Mouse (Mus musculus) thymus, postnatal 25 days (tissue): ENCODE measurements at regions not wholly inside any gene's neighbourhood (a gene's known extent, or its start where the extent isn't known, plus 50 kb on each side); places are given as distances from the start of the nearest gene placed in this dataset.

Experiments
- DNase-seq: peaks from one replicate; pipeline ENCODE4 v3.0.0; 2022

DNA sequence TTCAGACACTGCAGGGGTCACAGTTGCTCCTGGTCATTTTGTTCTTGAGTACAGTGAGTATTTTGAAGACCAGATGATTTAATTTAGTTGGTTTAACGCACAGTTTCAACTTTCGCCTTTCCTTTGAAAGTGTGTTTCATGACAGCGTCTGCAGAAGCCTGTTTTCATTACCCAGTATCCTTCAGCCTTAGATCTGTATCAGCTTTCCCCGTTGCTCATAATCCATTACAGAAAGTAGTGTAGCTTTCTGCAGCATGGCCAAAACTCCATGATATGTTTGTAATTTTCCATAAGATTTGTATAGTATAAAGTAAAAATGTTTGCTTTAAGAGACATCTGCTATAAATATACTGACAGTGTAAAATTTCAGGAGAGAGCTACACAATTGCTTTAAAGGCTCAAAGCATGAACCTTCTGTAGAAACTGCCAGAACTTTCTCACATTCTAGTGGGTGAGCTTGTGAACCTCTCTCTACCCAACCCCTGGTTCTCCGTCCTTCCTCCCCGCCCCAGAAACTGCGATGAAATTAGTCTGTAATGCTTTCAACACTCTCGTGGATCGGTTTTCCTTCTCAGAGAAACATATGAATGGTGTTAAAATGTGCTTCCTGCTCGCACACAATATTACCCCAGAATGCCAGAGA lies 506.6 kb upstream of the Adgrl2 start:
- DNase-seq = no peak

DNA sequence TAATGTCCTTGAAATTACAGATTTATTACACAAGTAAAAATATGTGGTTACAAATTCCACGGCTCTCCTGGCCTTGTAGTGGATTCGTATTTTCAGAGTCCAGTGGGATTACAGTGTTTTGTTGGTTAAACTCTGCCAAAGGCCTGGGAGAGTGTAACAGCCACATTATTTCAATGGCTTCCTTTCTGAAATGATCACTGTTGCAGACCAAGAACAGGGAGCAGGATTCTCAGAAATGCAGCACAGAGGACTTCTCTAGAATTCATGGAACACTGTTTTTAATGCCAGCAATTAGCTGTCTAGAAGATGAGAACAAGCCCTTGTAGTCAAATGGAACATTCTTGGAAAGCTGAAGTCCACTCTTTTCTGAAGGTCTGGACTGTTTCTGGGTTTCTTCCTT lies 505.8 kb upstream of the Adgrl2 start:
- DNase-seq = no peak

DNA sequence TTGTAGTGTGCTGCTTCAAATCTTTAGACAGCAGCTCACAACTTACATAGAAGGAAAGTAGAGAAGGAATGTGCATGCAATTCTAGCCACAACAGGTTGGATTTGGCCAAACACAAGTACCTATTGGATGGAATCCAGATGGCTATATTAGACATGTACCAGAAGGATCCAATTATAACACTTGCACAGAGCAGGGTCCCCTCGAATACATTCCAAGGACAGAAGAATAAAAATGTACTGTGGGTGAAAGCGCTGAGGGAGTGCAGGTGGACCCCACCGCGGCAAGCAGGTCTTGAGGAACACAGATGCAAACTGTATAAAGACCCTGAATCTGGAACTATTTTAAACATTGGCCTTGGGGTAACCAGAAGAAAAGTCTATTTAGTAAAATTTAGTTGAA lies 497.8 kb upstream of the Adgrl2 start:
- DNase-seq = no peak

DNA sequence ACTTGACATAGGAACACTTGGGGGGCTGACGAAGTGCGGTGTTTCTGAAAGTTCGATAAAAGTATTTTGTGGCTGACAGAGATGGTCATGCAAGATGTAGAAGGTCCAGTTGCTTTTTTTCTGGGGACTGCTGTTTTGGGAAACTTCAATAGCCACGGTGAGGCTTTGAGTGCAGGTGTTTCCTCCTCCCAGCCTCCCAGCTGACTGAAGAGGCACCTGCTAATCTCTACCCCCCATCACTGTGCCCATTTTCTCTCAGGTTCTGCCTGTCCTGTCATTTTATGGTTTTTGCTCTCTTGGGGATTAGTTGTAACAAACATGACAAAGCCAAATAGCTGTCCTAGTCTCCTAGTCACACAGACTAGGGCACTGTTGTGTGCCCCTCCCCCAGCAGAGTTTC lies 495.1 kb upstream of the Adgrl2 start:
- DNase-seq = peak; percentile 35

DNA sequence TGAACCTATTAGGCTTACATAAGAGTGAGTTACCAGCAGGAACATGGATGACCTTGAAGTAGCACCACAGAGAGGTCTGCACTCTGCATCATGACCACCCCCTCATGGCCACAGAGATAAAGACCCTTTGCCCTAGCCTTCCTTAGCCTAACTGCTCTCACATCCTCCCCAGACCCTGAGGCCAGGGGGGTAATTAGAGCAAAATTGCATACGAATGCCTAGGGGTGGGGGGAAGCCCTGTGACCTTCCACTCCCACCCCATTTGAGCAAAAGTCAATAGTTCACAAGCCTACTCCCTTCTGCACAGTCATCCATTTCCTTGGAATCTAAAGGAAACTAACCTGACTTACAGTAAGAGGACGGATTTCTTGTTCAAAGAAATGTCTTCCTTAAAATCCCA lies 494.0 kb upstream of the Adgrl2 start:
- DNase-seq = no peak

DNA sequence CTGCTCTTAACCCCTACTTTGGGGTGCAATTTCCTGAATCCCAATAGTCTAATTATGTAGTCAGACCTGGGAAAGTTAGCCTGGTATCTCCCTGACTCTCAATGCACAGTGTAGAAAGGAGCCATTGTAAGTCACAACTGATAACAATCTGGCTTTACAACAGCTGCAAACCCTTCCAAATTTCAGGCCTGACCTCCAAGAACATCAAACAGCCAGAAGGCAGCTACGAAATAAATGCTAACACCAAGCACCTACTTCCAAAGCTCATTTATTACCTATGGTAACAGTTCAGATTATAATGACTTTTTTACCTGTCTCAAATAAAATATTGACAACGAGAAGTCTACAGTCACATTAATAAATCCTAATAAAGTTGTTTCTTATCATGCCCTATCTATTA lies 485.8 kb upstream of the Adgrl2 start:
- DNase-seq = no peak

DNA sequence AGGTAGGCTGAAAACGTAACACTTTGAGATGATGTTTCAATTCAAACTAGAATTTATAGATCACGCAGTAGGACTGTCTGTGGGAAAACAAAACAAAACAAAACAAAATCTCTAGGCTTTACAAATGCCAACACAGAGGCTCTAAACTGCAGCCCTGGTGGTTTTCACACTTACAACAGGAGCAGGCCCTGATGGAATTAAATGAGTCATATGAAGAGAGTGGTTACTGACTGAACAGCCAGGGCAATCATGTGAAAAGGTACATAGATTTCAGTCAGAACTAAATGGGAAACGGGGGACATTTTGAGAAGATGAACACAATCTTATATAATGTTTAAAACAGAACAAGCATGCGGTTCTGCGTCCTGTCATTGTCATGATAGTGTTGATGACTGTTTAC lies 476.6 kb upstream of the Adgrl2 start:
- DNase-seq = no peak

DNA sequence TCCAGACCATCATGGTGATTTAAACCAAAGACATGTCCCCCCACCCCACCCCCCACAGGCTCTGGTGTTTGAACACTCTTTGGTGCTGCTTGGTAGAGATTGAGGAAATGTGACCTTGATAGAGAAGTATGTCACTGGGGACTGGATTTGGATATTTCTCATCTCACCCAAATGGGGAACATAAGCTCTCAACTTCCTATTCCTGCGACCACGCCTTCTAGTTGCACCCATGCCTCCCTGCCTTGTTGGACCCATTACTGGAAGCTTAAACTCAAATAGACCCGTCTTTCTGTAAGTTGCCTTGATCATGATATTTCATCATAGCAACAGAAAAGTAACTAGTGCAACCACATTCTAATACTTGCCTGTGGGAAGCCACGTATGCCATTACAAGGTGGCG lies 474.2 kb upstream of the Adgrl2 start:
- DNase-seq = no peak

DNA sequence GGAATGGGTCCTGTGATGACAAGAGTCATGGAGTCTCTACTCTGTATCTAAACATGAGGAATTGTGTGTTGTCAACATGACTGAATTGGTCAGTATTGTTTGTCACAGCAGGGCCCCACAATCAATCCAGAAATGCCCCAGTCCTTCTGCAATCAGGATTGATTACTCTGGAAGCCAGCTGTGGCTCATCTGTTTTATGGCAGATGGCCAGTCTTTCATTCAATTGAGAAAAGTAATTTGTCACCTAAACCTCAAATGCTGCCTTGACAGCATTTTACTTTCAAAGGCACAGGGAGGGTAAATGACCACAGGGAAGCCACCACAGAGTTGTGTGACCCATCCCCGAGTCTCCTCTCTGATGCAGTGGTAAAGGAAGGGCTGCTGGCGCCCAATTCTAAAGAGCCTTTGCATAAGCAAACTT lies 471.8 kb upstream of the Adgrl2 start:
- no peak for DNase-seq

DNA sequence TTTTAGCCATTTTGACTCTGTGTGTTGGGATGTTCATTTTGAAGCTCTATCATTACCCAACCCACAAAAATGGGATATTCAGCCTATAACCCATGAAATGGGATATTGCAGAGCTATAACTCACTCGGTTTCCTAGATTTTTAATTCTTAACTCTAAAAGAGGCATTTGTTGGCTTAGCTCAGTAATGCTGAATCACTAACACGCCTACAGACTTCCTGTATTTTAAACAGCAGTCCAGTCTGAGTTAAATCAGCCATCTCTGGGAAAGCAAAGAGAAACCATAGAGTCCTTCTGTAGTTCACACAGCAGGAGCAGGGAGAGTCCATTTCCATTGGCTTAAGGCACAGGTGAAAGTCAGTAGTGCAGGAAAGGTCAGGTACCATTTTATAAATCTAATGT lies 471.3 kb upstream of the Adgrl2 start:
- no peak for DNase-seq

DNA sequence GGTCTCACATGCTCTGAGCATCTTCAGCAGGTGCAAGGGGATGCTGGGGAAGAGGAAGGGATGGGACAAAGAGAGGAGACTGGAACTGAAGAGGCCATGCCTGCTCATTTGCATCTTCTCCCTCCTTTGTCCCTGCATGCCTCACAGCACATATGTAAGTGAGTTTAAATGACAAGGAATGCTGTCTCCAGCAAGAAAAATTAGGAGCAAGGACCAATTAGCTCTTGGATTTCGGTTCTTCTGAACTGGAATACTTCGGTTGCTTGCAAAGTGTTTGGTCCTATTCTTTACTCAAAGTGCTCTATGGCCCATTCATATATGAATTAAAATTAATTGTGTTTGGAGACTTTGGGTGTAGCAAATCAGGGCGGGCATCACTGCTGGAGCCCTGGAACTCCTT lies 459.0 kb upstream of the Adgrl2 start:
- DNase-seq = no peak

DNA sequence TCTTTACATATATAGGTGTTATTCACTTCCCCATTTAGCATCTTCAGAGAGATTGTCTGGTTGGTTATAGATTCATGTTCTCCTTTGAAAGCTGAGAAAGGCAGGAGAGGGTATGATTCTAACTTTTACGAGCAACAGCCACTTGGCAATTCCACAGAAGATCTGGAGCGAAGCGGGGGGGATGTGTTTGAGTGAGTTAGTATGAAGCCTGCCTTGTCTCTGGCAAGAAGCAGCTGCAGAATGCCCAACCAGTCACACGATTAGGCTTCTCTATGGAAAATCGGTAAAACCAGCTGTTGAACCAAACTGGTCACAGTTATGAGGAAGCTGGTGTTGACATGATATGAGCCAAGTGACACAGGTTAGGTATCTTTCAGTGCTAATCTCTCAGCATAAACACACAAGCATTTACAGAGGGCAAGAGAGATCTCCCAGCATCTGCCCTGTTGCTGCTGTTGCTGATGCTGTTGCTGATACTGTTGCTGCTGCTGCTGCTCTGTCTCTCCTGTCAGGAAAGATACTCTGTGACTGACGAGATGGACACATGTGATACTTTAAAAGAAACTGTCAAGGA lies 455.7 kb upstream of the Adgrl2 start:
- DNase-seq = no peak

DNA sequence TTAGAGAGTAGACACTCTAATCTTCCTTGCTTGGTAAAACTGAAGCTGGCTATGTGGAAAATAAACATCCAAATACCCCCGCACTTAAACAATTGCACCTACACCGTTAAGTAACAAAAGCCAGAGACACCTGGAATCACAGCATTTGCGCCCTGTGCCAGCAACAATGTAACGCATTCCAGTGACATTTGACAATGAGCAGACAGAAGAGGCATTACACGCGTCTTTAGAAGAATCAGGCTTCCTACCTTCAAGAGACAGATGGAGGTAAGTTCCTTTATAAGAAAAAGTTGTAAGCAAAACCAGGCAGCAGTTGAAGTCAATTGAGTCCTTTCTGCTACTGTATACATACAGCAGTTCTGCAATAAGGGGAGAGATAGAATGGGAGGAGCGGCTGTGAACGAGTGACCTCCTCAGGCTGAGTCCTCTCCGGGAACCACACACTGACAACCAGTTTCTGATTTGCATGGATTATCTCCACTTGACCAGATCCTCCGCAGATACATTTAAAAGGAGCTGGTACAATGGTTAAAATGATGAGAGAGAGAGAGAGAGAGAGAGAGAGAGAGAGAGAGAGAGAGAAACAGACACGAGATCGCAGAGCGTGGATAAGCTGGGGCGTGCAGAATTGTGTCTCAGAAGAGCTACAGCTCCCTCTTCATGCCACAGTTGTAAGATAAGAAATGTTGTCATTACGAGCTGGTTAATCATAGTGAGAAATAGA lies 454.7 kb upstream of the Adgrl2 start:
- DNase-seq = no peak

DNA sequence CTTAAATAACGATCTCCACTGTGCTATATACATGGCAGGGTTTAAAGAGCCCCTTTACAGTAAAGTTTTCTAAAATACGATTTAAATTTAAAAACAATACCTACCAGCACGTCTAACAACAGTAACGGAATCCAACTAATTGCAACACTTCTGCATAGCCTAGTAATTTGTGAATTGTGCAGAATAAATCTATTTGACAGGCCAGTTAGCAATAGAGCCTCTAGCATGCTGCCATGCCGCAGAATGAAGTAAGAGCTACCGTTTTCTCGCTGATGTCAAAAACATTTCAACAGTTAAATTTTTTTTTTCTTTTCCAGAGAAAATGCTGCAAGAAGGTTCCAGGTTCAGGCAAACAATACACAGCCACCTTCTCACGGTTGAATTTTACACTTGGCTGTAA lies 454.0 kb upstream of the Adgrl2 start:
- no peak for DNase-seq

DNA sequence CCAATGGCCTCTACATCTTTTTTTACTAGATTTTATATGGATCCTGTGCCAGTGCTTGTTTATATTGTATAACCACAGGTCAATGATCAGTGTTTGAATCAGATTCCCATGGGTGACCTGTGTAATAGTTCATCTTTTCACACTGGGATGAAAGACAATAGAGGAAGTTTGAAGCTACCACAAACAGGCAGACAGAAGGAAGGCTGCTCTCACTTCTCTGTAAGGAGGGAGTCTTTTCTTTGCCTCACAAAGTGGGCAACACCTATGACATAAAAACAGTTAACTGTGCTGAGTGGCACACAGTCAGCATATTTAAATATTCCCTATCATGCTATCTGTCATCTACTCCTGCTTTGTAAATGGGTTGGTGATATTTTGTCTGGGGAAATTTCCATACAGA lies 450.9 kb upstream of the Adgrl2 start:
- no peak for DNase-seq

DNA sequence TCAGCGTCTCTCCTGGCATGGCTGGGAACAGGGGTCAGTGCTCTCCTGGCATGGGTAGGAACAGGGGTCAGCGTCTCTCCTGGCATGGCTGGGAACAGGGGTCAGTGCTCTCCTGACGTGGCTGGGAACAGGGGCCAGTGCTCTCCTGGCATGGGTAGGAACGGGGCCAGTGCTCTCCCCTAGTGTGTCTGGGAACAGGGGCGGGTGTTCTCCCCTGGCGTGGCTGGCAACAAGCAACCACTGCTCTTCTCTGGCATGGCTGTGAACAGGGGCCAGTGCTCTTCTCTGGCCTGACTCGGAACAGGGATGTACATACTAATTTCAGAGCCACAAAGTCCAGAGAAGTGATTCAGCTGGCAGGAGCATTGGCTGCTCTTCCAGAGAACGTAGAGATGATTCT lies 447.4 kb upstream of the Adgrl2 start:
- DNase-seq = no peak

DNA sequence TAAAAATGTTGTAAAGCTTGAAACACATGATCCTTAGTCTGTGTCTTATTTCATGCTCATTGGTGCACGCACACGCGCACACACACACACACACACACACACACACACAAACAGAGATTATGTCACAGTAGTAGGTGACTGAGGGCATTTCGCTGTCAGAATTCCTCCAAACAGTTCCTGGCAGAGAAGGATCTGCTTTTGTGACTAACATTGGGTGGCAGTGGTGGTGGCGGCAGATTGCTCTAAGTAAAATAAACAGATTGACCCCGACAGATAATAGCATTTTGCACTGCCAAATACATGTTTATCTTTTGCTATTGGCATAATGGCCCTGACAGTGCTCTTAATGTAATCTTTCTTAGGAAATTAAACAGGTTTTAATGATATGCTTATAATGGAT lies 446.6 kb upstream of the Adgrl2 start:
- DNase-seq = no peak

DNA sequence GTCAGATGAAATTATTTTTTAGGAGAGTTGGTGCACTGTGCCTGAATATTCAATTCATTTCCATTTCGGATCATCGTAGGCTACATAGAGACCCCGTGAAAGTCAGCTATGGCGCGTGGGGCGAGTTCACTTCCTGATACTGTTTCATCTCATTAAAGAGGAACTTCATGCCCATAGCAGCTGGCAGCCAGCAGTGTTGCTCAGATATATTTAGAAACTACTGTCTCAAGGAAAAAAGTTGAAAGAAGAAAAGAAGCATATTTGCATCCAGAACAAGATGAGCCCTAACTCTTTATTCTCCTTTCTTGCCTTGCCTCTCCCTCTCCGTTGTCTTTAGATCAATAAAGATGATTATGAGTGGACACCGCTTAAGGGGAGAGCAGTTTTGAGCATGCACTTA lies 446.1 kb upstream of the Adgrl2 start:
- DNase-seq = no peak

DNA sequence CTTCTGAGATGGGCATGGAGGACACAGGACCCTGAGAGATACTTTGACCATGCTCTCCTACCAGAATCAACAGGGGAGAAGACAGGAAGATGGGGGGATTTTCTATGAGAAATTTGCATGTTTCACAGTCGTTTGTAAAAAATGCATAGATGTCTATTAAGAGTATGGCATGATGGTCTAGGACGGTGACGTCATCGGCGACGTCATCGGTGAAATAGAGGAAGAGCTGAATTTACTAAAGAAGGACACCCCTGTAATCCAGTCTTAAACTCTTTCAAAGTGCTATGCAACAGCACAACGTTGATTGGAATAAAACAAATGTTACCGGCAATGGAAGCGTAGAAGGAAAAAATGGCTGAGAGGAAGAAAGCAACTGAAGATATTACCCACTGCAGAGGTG lies 441.4 kb upstream of the Adgrl2 start:
- no peak for DNase-seq

DNA sequence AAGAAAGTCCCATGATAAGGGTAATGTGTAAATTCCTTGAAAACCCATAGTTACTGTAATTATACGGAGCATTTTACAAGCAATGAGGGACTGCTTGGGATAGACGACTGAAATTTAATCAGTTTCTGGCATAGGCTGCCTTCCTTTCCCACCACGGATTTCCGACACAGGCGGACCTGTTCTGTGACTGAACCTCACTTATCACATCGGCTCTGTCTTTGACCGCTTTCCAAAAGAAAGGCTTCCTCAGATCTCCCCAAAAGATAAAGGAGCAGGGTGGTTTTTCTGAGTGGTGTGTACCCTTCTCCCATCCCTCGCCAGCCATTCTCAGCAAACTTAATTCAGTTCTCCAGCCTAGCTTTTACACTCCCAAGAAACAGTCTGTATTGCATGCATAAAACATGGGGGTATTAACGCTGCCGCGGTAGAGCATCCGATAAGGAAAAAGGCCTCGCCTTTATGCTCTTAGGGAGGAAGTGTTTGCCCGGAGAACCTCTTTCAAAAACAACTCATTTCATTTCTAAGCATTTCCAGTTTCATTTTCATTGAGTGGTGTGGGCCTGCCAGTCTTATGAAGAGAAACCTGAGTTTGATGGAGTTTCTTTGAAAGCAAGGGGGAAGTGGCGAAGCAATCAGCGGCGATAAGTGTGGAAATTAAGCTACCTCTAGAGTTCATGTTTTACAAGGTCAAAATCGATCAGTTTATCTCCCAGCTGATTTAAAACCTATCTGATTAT lies 435.8 kb upstream of the Adgrl2 start:
- DNase-seq = no peak

DNA sequence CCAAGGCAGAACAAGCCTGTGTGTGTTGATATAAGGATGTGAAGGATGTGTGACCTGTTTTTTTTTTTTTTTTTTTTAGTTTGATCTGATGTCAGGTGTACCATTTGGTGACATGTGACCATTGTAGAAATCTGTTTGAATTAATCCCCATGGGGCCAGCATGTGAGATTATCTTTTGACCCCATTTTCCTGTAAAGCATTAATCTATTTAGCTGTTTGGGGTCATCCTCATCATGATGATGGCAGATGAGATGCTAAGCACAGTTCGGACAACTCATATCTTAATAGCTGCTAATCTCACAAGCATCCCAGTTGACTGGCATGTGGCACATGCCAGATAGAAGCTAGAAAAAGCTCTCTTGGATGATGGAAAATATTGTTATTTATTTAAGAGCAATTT lies 434.0 kb upstream of the Adgrl2 start:
- DNase-seq = no peak

DNA sequence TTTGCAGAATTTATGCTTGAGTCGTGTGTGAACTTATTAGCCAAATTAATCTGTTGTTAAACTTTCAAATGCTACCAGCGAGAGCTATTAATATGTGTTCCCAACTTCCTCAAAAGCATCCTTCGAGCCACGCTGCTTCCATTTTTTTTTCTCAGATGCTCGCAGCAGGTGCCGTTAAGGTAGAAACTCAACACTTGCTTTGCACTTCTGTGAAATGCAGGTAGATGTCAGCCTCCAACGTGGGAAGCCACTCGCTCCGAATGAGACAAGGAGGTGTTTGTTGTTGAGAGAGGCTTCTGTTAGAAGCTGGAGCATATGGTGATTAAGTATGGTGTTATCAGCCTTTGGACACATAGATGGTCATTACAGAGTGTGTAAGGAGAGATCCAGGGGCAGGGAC lies 433.1 kb upstream of the Adgrl2 start:
- DNase-seq = no peak

DNA sequence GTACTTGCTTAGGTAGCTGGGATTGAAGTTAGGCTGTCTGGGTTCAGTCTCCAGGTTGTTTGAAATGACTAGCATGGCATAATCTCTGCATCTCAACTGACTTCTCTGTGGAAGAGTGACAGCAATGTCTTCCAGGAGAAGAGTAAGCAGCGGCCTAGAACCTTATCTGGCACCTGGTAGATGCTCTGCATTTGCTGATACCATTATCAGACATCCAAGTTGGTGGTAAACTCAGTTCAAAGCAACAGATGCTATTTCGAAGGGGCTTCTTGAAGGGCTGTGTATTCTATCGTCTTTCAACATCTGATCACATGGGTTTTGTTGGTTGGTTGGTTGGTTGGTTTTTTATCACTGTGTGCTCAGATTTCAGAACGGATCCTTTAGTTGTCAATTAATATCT lies 424.7 kb upstream of the Adgrl2 start:
- no peak for DNase-seq

DNA sequence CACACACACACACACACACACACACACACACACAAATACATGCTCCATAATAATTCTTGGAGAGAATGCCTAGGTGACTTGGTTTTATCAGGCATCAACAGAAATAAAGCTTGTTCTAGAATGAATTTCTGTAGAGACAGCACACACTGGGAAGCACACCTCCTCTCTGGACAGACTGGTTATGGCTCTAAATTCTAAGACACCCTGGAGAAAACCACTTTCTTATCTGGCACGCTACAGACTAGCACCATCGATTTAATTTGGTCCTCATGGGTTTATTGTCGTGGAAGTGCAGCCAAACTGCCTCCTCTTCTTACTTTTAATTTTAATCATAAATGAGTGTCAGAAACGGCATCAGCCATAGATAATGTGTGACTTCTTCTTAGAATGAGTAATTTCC lies 422.8 kb upstream of the Adgrl2 start:
- DNase-seq = no peak
